Mouse (Mus musculus) left cerebral cortex, adult 2 months (tissue): ENCODE measurements around the gene Ggta1. TPM values are rescaled to one million over a fixed set of nuclear protein-coding genes. Genes with fewer than 3 reads are reported as not detected.

ENCODE experiments used
- DNase-seq, 2 experiments: peaks; one replicate each; pipeline ENCODE4 v3.0.0; 2021 to 2022; ENCODE audit warnings: low spot score in 2 of 2, mixed read lengths in 1 of 2; ENCODE audit errors: extremely low spot score in 1 of 2
- H3K27ac ChIP-seq: fragments of 200-600 bp; 2 replicates; pipeline ENCODE4 v1.8.1; 2022
- H3K4me3 ChIP-seq: fragments of 200-600 bp; 2 replicates; pipeline ENCODE4 v1.8.1; 2022
- CTCF ChIP-seq: fragments of 200-600 bp; IDR thresholded peaks from 2 replicates; pipeline ENCODE4 v1.8.1; 2022; ENCODE audit warnings: antibody characterized with exemption, mild to moderate bottlenecking, moderate library complexity
- intact Hi-C: fragments of 180-260 bp; cut with DNase I; formaldehyde crosslinking; loops from one replicate; pipeline ENCODE4 v1.15.1; 2025
- total RNA-seq, 2 experiments: library from RNA; stranded (reverse); gene quantifications; 2 replicates each; pipeline ENCODE4 v1.2.3; 2021

The Ggta1 gene
- total RNA-seq, 2 experiments from 2014 or later = 2.6 to 4.0 TPM

DNA sequence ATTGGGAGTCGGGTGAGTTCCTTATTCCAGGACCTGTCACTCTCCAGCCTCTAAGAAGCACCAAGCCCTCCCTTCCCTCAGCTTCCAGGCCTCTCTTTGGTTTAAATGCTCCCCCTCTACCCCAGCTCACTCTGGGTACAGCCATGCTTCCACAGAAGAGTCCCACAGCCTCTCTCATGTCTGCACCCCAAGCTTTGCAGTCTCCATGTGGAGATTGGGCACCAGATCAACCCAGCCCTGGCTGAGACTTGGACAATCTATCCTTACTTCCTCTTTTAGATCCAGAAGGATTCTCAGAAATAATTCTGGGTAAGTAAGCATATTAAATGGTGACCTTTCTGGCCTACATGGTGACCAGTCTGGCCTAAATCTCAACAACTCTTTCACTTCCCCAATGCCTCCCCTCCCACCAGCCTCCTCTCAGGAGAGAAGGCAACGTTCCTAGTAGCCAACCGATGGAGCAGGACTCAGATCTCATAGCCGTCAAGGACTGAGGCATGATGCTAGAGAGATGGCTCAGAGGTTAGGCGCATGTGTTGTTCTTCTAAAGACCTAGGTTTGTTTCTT is 11.5 kb downstream of the Ggta1 start:
- Histone ChIP-seq H3K27ac (no peak overlapping the region), H3K4me3 (no peak overlapping the region)
- no peak for DNase-seq
- TF ChIP-seq CTCF = no peak
- intact Hi-C loops = no loop called here

DNA sequence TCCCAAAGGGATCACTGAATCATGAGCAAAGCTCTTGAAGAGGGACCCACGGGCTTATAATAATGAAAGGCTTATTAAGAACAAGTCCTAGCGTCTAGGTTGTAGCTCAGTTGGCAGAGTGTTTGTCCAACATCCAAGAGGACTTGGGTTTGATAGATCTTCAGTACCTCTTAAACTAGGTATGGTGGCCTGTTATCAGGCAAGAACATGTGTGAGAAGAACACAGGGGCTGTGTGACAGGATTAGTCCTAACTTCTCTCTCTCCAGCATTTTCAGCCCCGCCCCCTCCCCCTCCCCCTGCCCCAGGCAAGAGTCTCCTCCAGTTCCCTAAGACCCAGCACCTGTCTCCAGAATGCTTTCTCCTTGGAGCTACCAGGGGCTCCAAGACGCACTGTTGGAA is 12.2 kb downstream of the Ggta1 start:
- Histone ChIP-seq H3K27ac (no peak overlapping the region), H3K4me3 (no peak overlapping the region)
- no peak for TF ChIP-seq CTCF
- intact Hi-C loops = no loop called here
- no peak for DNase-seq

DNA sequence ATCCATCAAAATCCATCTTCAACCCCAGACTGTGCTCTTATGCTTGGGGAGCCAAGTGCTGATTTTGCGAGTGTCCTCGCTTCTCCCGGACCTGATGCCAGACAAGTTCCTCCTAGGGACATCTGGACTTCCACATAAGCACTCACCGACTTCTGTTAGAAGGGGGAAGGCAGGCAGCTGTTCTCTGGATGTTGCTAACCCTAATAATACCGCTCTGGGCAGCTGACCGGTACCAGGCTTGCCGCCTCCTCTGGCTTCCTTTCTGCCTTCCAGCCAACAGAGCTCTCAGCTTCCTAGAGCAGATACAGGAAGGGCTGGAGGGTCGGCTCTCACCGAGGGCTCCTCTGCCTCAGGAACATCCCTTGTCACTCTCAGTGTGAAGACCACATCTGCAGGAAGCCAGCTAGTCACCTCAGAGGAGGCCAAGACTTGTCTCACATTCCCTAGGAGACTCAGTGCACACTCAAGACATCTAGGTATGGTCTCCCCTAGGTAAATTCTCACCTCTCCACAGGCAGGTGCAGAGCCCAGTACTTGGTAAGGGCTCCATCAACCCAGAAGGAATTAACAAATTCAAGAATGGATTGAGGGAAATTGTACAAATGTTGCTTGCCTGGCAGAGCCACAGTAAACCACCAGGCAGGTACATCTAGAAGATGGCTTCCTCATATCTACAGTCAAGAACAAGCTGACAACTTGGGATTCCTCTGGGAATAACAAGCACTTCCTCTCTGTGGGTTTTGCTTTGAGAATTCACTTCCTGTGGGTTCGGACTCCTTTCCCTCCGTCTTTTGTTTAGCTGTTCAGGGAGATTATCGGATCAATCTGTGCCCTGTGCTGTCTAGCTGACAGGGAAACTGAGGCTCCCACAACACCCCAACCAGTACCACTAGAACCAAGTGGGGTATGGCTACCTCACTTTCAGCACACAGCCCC is 13.1 kb downstream of the Ggta1 start:
- intact Hi-C loops = no loop called here
- H3K27ac ChIP-seq = no peak overlapping the region
- no peak for DNase-seq
- TF ChIP-seq CTCF = no peak
- no peak overlapping the region for H3K4me3 ChIP-seq

DNA sequence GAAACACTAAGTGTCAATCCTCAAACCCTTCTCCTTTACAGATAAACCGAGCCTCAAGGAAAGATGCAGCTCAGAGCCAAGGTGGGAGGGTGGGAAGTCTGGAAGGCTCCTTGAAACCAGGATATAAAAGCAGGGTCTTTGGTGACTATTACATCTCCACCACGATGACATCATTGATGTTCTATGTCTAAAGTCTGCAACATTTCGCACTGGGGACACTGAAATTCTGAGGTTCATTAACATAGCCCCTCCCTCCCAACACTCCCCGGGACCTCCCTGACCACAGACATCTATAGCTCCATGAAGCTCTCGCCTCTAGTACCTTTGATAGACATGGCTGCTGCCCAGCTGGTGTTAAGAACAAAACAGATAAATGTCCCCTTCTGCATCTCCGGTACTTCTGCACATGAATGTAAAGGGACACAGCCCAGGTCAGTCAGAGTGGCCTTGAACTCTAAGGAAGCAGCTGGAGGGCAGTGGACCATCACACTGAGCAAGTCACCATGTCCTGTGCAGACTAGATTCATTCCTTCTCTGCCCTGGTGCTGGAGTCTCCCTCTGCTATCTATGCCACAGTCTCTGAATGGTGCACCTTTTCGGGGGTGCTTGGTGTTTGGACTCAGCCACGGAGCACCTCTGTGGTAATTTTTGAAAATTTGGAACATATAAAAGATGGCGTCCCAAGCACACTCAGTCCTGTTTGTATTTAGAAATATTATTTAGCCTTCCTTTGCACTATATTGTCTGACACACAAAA is 13.9 kb downstream of the Ggta1 start:
- H3K27ac ChIP-seq = no peak overlapping the region
- no peak for DNase-seq
- TF ChIP-seq CTCF = no peak
- intact Hi-C loops = no loop called here
- no peak overlapping the region for H3K4me3 ChIP-seq

DNA sequence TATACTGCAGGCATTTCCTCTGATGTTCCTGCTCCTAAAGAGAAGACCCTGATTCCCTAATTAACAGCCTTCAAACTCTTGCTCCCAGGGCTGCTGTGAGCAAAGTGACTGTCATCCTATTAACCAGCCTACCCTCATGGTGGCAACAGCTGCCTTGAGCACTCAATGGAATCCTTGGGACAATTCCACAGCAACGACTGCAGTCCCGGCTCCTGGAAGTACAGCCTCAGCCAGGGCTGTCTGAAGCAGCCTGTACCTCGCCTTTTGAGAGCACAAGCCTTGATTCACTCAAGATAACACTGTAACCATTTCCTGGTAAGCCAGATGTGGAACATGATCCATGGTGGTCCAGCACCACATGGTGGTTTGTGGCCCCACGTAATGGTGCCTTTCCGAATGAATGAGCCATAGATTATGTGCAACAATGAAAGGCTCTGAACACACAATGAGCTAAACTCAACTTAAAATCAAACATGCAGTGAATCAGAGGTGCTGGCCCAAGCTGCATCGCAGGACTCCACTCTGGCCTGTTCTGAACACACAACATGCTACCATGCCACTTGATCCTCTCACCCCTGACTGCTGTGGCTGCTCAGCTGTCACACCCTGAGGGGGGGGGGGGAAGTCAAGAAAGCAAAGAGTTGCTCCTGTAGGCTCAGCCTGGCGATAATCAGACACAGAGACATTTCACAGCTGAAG is 14.7 kb downstream of the Ggta1 start:
- TF ChIP-seq CTCF = no peak
- intact Hi-C loops = no loop called here
- no peak overlapping the region for H3K4me3 ChIP-seq
- no peak overlapping the region for H3K27ac ChIP-seq
- DNase-seq = no peak

DNA sequence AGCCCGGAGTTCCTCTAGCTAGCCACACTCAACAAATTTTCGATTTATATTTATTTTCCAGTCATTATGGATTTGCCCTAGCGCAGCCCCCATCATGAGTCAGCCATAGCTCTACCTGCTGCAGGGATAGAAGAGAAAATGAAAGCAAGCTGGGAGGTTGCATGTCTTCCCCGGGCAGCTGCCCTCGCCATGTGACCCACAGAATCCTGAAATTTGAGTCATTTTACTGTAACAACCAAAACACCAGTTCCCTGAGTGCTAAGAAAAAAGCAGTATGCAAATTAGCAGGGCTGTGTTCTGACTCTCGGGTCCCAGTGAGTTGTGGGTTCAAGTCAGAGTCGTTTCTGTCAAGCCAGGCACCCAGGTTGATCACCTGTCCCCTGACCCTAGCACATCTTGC is 15.6 kb downstream of the Ggta1 start:
- no peak for DNase-seq
- no peak overlapping the region for H3K27ac ChIP-seq
- intact Hi-C loops = no loop called here
- no peak for TF ChIP-seq CTCF
- no peak overlapping the region for H3K4me3 ChIP-seq

DNA sequence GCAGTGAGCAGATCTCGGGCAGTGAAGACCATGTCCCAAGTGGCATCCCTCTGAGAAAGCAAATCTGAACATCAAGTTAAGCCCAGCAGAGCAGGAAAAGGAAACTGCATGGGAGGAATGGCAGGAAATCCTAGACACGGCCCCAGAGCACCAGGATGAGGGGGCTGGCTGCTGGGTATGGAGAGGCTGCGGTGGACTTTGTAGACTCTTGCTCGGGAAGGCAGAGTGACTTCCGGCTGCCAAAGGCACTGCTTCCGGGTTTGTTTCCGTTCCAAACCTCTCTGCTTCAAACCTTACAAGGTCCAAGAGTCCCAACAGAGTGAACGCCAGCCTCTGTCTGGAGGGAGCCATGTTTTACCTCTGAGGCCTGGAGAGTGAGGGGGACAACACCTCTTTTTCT is 16.2 kb downstream of the Ggta1 start:
- Histone ChIP-seq H3K27ac (no peak overlapping the region), H3K4me3 (no peak overlapping the region)
- TF ChIP-seq CTCF = no peak
- intact Hi-C loops = no loop called here
- no peak for DNase-seq

DNA sequence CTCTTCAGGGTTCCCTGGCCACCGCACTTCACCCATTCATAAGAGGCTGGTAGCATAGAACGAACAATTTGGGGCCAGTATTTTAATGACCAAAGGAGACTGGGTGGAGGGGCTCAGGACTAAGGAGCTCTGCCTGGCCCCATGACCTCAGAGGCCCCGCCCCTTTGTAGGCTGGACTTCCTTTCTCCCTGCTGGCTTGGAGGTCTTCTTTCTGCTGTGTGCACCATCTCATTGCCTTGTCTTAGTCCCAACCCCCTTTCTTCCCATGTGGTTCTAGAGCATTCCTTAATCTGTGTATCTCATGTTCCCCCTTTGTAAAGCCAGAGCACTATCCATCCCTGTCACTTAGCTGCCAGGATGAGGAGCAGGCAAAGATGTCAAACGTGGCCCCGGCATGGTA is 16.7 kb downstream of the Ggta1 start:
- TF ChIP-seq CTCF = no peak
- no peak for DNase-seq
- Histone ChIP-seq H3K27ac (no peak overlapping the region), H3K4me3 (no peak overlapping the region)
- intact Hi-C loops = no loop called here

DNA sequence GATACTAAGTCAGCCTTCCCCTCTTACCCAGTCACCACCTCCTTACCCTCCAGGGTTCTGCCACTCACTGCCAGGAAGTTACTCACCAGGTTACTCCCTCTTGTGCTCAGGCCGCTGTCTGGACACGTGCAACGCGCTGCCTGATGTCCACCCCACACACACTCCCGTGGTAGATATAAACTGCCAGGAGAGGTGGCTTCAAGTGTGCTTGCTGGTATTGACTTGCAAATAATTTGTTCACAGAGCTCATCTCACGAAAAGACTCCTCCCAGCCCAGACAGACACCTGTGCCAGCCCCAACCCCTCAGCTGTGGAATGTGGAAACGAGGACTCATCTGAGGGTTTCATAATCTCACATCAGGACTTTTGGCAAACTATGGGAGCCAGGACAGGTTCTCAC is 17.4 kb downstream of the Ggta1 start:
- TF ChIP-seq CTCF = no peak
- H3K27ac ChIP-seq = no peak overlapping the region
- no peak overlapping the region for H3K4me3 ChIP-seq
- no peak for DNase-seq
- intact Hi-C loops = no loop called here

DNA sequence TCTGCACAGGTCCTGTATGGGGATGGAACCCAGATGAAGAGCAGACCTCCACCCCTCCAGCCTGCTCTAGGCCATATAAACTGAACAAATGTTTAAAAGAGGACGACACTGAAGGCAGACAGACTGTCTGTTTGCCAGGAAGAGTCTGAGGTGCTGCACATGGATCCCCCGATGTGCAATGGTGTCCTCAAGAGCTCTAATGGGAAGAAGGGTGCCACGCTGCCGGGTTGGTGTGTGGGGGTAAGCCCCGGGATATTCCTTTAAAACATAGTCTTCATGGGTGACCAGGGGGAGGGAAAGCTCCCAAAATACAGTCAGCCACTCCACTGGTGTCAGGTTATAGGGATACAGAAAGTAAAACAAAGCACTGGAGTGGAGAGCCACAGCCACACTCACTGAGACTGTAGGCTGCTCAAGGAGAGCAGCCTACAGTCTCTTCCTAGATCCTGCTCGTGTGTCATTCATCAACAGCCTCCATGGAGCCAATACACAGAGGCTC is 18.2 kb downstream of the Ggta1 start:
- no peak for DNase-seq
- TF ChIP-seq CTCF = no peak
- intact Hi-C loops = no loop called here
- Histone ChIP-seq H3K27ac (no peak overlapping the region), H3K4me3 (no peak overlapping the region)

DNA sequence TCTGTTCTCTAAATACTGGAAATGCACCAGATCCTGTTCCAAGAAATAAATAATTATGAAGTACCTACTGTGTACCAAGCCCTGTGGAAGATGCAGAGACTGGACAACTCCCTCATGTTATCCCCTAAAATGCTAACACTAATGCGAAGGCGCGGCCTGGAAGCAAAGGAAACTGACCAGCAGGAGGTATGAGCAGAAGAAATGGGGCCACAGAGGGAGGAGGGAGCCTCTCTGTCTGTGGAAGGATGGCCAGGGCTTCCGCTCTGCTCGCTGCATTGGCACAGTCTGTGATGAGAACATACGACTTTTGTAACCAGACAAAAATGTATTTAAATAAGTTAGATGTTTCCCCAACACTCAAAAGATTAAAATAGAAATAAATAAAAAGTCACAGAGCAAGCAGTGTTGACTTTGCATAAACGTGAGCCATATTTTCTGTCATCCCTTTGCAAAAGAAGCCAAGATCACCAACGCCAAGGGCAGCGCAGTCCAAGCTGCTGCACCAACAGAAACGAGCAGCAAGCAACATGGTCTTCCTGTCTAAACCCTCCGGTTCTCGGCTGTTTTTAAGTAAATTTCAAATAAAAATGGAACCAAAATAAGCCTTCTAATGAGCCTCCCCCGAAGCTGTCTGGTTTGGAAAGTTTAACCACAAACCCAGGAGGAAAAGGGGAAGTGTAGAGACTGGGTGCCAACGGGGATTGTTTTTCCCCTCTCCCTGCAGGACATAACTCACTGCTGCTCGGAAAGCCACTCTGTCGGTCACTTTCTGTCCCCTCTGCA is 18.9 kb downstream of the Ggta1 start:
- intact Hi-C loops = no loop called here
- H3K27ac ChIP-seq = no peak overlapping the region
- no peak for DNase-seq

More for the DNA sequence above, 18.9 kb downstream of the Ggta1 start:
- no peak; the same call in 1 of the 2 replicates for TF ChIP-seq CTCF
- no peak overlapping the region for H3K4me3 ChIP-seq
